Mouse (Mus musculus) lung, embryonic 15.5 days (tissue): ENCODE data around the gene Npb. TPM values are rescaled to one million over a fixed set of nuclear protein-coding genes. Genes with fewer than 3 reads are reported as not detected.

Experiments
- ATAC-seq: fragments of 200-750 bp; cut with Nextera tagmentation; 2 replicates; pipeline ENCODE4 v1.8.0; 2017; ENCODE audit warnings: moderate number of reproducible peaks, borderline replicate concordance; ENCODE audit not compliant: low FRiP score, low TSS enrichment; ENCODE audit errors: extremely low read depth
- H3K27ac ChIP-seq: fragments of 300-500 bp; sonication (generic); 2 replicates; pipeline ENCODE4 v1.5.1; 2015; ENCODE audit warnings: moderate library complexity, mild to moderate bottlenecking, inconsistent platforms
- H3K27me3 ChIP-seq: fragments of 300-500 bp; sonication (generic); 2 replicates; pipeline ENCODE4 v1.6.1; 2015; ENCODE audit warnings: inconsistent platforms
- H3K36me3 ChIP-seq: fragments of 300-500 bp; sonication (generic); 2 replicates; pipeline ENCODE4 v1.6.1; 2015; ENCODE audit warnings: inconsistent platforms
- H3K4me1 ChIP-seq: fragments of 300-500 bp; sonication (generic); 2 replicates; pipeline ENCODE4 v1.6.1; 2015; ENCODE audit warnings: inconsistent platforms
- H3K4me2 ChIP-seq: fragments of 300-500 bp; sonication (generic); 2 replicates; pipeline ENCODE4 v1.6.1; 2015; ENCODE audit warnings: inconsistent platforms, mild to moderate bottlenecking, moderate library complexity
- H3K4me3 ChIP-seq: fragments of 300-500 bp; sonication (generic); 2 replicates; pipeline ENCODE4 v1.5.1; 2015; ENCODE audit warnings: mild to moderate bottlenecking, inconsistent platforms
- H3K9ac ChIP-seq: fragments of 300-500 bp; sonication (generic); 2 replicates; pipeline ENCODE4 v1.6.1; 2015; ENCODE audit warnings: inconsistent platforms
- H3K9me3 ChIP-seq: fragments of 300-500 bp; sonication (generic); 2 replicates; pipeline ENCODE4 v1.6.1; 2016; ENCODE audit warnings: inconsistent platforms
- WGBS: fragments of 180-500 bp; shearing (Covaris S2); methylation state at CpG from one replicate; pipeline ENCODE4 v1.1.7; 2015; 5-methylcytosine and 5-hydroxymethylcytosine counted together
- polyA plus RNA-seq: library from polyadenylated mRNA; unstranded; fragments of >200 nt; fragmentation: Nextera tagmentation; extraction: Ambion mirVana; gene quantifications from 2 replicates; pipeline ENCODE4 v1.2.1, GENCODE M21; 2015

Npb gene
- polyA plus RNA-seq, 1 experiment from 2014 or later = 1.4 TPM

- Histone ChIP-seq H3K4me1 (peaks cover 23% of the 10 kb centered on the region), H3K9ac (peak overlapping the region; percentile 88), H3K27me3 (no peaks in the 10 kb centered on the region), H3K27ac (peak overlapping the region; percentile 93), H3K4me2 (peak overlapping the region; percentile 76), H3K36me3 (peaks cover 40% of the 10 kb centered on the region), H3K9me3 (no peaks in the 10 kb centered on the region), H3K4me3 (peak overlapping the region; percentile 88)
- ATAC-seq = 0 out of 2 replicates have a peak, but pooled peaks have one; percentile 1
- under 1% methylated on average over 23 of the region's 23 CpGs for WGBS
Observed at GRCm38 (mm10) chr11:120573585-120574277, 34.5 kb upstream of the Npb start.

- no peak overlapping the region for H3K27ac ChIP-seq
- peaks cover 41% of the 10 kb centered on the region for H3K36me3 ChIP-seq
- H3K4me2 ChIP-seq = peak overlapping the region; percentile 76
- peak overlapping the region; percentile 88 for H3K4me3 ChIP-seq
- no peaks in the 10 kb centered on the region for H3K27me3 ChIP-seq
- peaks cover 28% of the 10 kb centered on the region for H3K4me1 ChIP-seq
- H3K9ac ChIP-seq = peak overlapping the region; percentile 88
- WGBS = 31% methylated on average over 5 of the region's 5 CpGs
- ATAC-seq = no peak
- H3K9me3 ChIP-seq = no peaks in the 10 kb centered on the region
Observed at GRCm38 (mm10) chr11:120574278-120574600, 34.0 kb upstream of the Npb start.

GRCm38 (mm10) chr11:120575046-120575445, 33.2 kb upstream of the Npb start:
- Histone ChIP-seq H3K4me1 (peaks cover 36% of the 10 kb centered on the region), H3K4me3 (no peak overlapping the region), H3K27ac (no peak overlapping the region), H3K27me3 (no peaks in the 10 kb centered on the region), H3K9me3 (no peaks in the 10 kb centered on the region), H3K4me2 (no peak overlapping the region), H3K9ac (no peak overlapping the region), H3K36me3 (peaks cover 44% of the 10 kb centered on the region)
- ATAC-seq = no peak
- WGBS = 89% methylated on average over 2 of the region's 2 CpGs

GRCm38 (mm10) chr11:120575940-120576339, 32.3 kb upstream of the Npb start:
- H3K36me3 ChIP-seq = peaks cover 35% of the 10 kb centered on the region
- H3K27me3 ChIP-seq = no peaks in the 10 kb centered on the region
- H3K4me3 ChIP-seq = no peak overlapping the region
- no peak overlapping the region for H3K27ac ChIP-seq
- no peaks in the 10 kb centered on the region for H3K9me3 ChIP-seq
- H3K9ac ChIP-seq = no peak overlapping the region
- no peak overlapping the region for H3K4me2 ChIP-seq
- peaks cover 37% of the 10 kb centered on the region for H3K4me1 ChIP-seq
- no peak for ATAC-seq

- Histone ChIP-seq H3K36me3 (peaks cover 29% of the 10 kb centered on the region), H3K4me3 (no peak overlapping the region), H3K27ac (no peak overlapping the region), H3K27me3 (no peaks in the 10 kb centered on the region), H3K9me3 (no peaks in the 10 kb centered on the region), H3K9ac (no peak overlapping the region), H3K4me2 (no peak overlapping the region), H3K4me1 (peaks cover 32% of the 10 kb centered on the region)
- no peak for ATAC-seq
- 88% methylated on average over 3 of the region's 3 CpGs for WGBS
Observed at GRCm38 (mm10) chr11:120576365-120576981, 31.8 kb upstream of the Npb start.

GRCm38 (mm10) chr11:120577211-120578023, 30.9 kb upstream of the Npb start:
- Histone ChIP-seq H3K27ac (no peak overlapping the region), H3K9ac (no peak overlapping the region), H3K9me3 (no peaks in the 10 kb centered on the region), H3K4me2 (no peak overlapping the region), H3K4me1 (peaks cover 35% of the 10 kb centered on the region), H3K27me3 (no peaks in the 10 kb centered on the region), H3K36me3 (peaks cover 29% of the 10 kb centered on the region), H3K4me3 (no peak overlapping the region)
- WGBS = 85% methylated on average over 7 of the region's 7 CpGs
- no peak for ATAC-seq

- Histone ChIP-seq H3K9ac (no peak overlapping the region), H3K27ac (no peak overlapping the region), H3K4me2 (no peak overlapping the region), H3K36me3 (peaks cover 29% of the 10 kb centered on the region), H3K27me3 (no peaks in the 10 kb centered on the region), H3K4me1 (peaks cover 38% of the 10 kb centered on the region), H3K4me3 (no peak overlapping the region), H3K9me3 (no peaks in the 10 kb centered on the region)
- ATAC-seq = no peak
- 79% methylated on average over 10 of the region's 10 CpGs for WGBS
Observed at GRCm38 (mm10) chr11:120578024-120578693, 30.1 kb upstream of the Npb start.

GRCm38 (mm10) chr11:120578694-120579243, 29.5 kb upstream of the Npb start:
- Histone ChIP-seq H3K27me3 (no peaks in the 10 kb centered on the region), H3K4me2 (no peak overlapping the region), H3K27ac (no peak overlapping the region), H3K4me3 (no peak overlapping the region), H3K9me3 (no peaks in the 10 kb centered on the region), H3K9ac (no peak overlapping the region), H3K36me3 (peaks cover 30% of the 10 kb centered on the region), H3K4me1 (peaks cover 38% of the 10 kb centered on the region)
- no peak for ATAC-seq
- WGBS = 75% methylated on average over 11 of the region's 11 CpGs

- 52% methylated on average over 15 of the region's 15 CpGs for WGBS
- Histone ChIP-seq H3K9ac (peak overlapping the region; percentile 86), H3K4me3 (peak overlapping the region; percentile 83), H3K4me2 (peak overlapping the region; percentile 89), H3K9me3 (no peaks in the 10 kb centered on the region), H3K36me3 (peaks cover 37% of the 10 kb centered on the region), H3K27me3 (no peaks in the 10 kb centered on the region), H3K4me1 (peaks cover 33% of the 10 kb centered on the region), H3K27ac (peak overlapping the region; percentile 94)
- no peak for ATAC-seq
Observed at GRCm38 (mm10) chr11:120579316-120580107, 28.8 kb upstream of the Npb start.

- WGBS = 49% methylated on average over 7 of the region's 7 CpGs
- H3K36me3 ChIP-seq = peaks cover 42% of the 10 kb centered on the region
- H3K27me3 ChIP-seq = no peaks in the 10 kb centered on the region
- no peaks in the 10 kb centered on the region for H3K9me3 ChIP-seq
- H3K4me3 ChIP-seq = peak overlapping the region; percentile 83
- ATAC-seq = no peak
- peak overlapping the region; percentile 86 for H3K9ac ChIP-seq
- H3K27ac ChIP-seq = peak overlapping the region; percentile 94
- H3K4me2 ChIP-seq = peak overlapping the region; percentile 89
- H3K4me1 ChIP-seq = peaks cover 30% of the 10 kb centered on the region
Observed at GRCm38 (mm10) chr11:120580190-120580589, 28.1 kb upstream of the Npb start.

- H3K4me1 ChIP-seq = peaks cover 30% of the 10 kb centered on the region
- no peaks in the 10 kb centered on the region for H3K9me3 ChIP-seq
- peak overlapping the region; percentile 89 for H3K4me2 ChIP-seq
- under 1% methylated on average over 36 of the region's 44 CpGs for WGBS
- H3K27ac ChIP-seq = peak overlapping the region; percentile 94
- H3K36me3 ChIP-seq = peaks cover 49% of the 10 kb centered on the region
- ATAC-seq = peak; percentile 24
- peak overlapping the region; percentile 83 for H3K4me3 ChIP-seq
- no peaks in the 10 kb centered on the region for H3K27me3 ChIP-seq
- peak overlapping the region; percentile 86 for H3K9ac ChIP-seq
Observed at GRCm38 (mm10) chr11:120580871-120581331, 27.4 kb upstream of the Npb start.
